Mouse (Mus musculus) left cerebral cortex, adult 2 months (tissue): ENCODE data around the gene Hoxa13. TPM values are rescaled to one million over a fixed set of nuclear protein-coding genes. Genes with fewer than 3 reads are reported as not detected.

Source experiments
- DNase-seq, 2 experiments: peaks; one replicate each; pipeline ENCODE4 v3.0.0; 2021 to 2022; ENCODE audit warnings: low spot score in 2 of 2, mixed read lengths in 1 of 2; ENCODE audit errors: extremely low spot score in 1 of 2
- H3K27ac ChIP-seq: fragments of 200-600 bp; 2 replicates; pipeline ENCODE4 v1.8.1; 2022
- H3K4me3 ChIP-seq: fragments of 200-600 bp; 2 replicates; pipeline ENCODE4 v1.8.1; 2022
- CTCF ChIP-seq: fragments of 200-600 bp; IDR thresholded peaks from 2 replicates; pipeline ENCODE4 v1.8.1; 2022; ENCODE audit warnings: antibody characterized with exemption, mild to moderate bottlenecking, moderate library complexity
- intact Hi-C: fragments of 180-260 bp; cut with DNase I; formaldehyde crosslinking; loops from one replicate; pipeline ENCODE4 v1.15.1; 2025
- total RNA-seq, 2 experiments: library from RNA; stranded (reverse); gene quantifications; 2 replicates each; pipeline ENCODE4 v1.2.3; 2021

Hoxa13 gene
- total RNA-seq, 2 experiments from 2014 or later = not detected

GRCm38 (mm10) chr6:52221993-52222685 is 38.5 kb downstream of the Hoxa13 start:
- H3K27ac ChIP-seq = no peak overlapping the region
- DNase-seq = no peak
- H3K4me3 ChIP-seq = peak overlapping the region; percentile 53
- no peak for TF ChIP-seq CTCF
- intact Hi-C loops = loop anchor here (1.0 to 10.0 kb wide), 4 partner anchors 347 to 1415 kb away; no protein-coding TSS in a partner anchor

GRCm38 (mm10) chr6:52221337-52221992 is 39.2 kb downstream of the Hoxa13 start, which contains the start of gene Hoxa7:
TSS of gene Hoxa7 (minus strand) at chr6:52221854.
- TF ChIP-seq CTCF = peak; percentile 100
- Histone ChIP-seq H3K4me3 (peak within 1 kb of the TSS; percentile 53), H3K27ac (no peak within 1 kb of the TSS)
- intact Hi-C loops = loop anchor here (1.0 to 10.0 kb wide), 4 partner anchors 347 to 1414 kb away; no protein-coding TSS in a partner anchor
- peak; percentile 82 for DNase-seq

GRCm38 (mm10) chr6:52220865-52221310 is 39.8 kb downstream of the Hoxa13 start:
- no peak for TF ChIP-seq CTCF
- Histone ChIP-seq H3K4me3 (peak overlapping the region; percentile 53; the same call in 1 of the 2 replicates), H3K27ac (no peak overlapping the region)
- intact Hi-C loops = loop anchor here (1.0 to 10.0 kb wide), 4 partner anchors 346 to 1414 kb away; no protein-coding TSS in a partner anchor
- DNase-seq = no peak

GRCm38 (mm10) chr6:52220003-52220864 is 40.4 kb downstream of the Hoxa13 start:
- intact Hi-C loops = loop anchor here (2.0 to 10.0 kb wide), 3 partner anchors 345 to 1413 kb away; no protein-coding TSS in a partner anchor
- no peak for DNase-seq
- H3K4me3 ChIP-seq = no peak overlapping the region
- H3K27ac ChIP-seq = no peak overlapping the region
- no peak for TF ChIP-seq CTCF

- intact Hi-C loops = loop anchor here (5.0 kb wide), 1 partner anchor 212 kb away; no protein-coding TSS in a partner anchor
- DNase-seq = no peak
- TF ChIP-seq CTCF = no peak
- no peak overlapping the region for H3K27ac ChIP-seq
- H3K4me3 ChIP-seq = no peak overlapping the region
These were observed 41.3 kb downstream of the Hoxa13 start for GRCm38 (mm10) chr6:52219234-52219942.

- TF ChIP-seq CTCF = no peak
- DNase-seq = no peak
- no peak overlapping the region for H3K4me3 ChIP-seq
- no peak overlapping the region for H3K27ac ChIP-seq
- intact Hi-C loops = loop anchor here (5.0 kb wide), 1 partner anchor 211 kb away; no protein-coding TSS in a partner anchor
These were observed 42.0 kb downstream of the Hoxa13 start for GRCm38 (mm10) chr6:52218643-52219215.

GRCm38 (mm10) chr6:52217895-52218642 is 42.6 kb downstream of the Hoxa13 start:
- no peak for DNase-seq
- Histone ChIP-seq H3K27ac (no peak overlapping the region), H3K4me3 (no peak overlapping the region)
- TF ChIP-seq CTCF = no peak
- intact Hi-C loops = loop anchor here (5.0 kb wide), 1 partner anchor 211 kb away; no protein-coding TSS in a partner anchor

GRCm38 (mm10) chr6:52217459-52217768 is 43.3 kb downstream of the Hoxa13 start:
- Histone ChIP-seq H3K4me3 (no peak overlapping the region), H3K27ac (no peak overlapping the region)
- no peak for TF ChIP-seq CTCF
- intact Hi-C loops = loop anchor here (5.0 kb wide), 1 partner anchor 210 kb away; no protein-coding TSS in a partner anchor
- DNase-seq = no peak

GRCm38 (mm10) chr6:52216691-52217458 is 43.8 kb downstream of the Hoxa13 start:
- no peak for TF ChIP-seq CTCF
- Histone ChIP-seq H3K27ac (no peak overlapping the region), H3K4me3 (no peak overlapping the region)
- no peak for DNase-seq
- intact Hi-C loops = loop anchor here (5.0 kb wide), 1 partner anchor 210 kb away; no protein-coding TSS in a partner anchor
